Mouse (Mus musculus) mouse trophoblast stem cell (cell line): ENCODE results near the gene Actl10.

Experiments
- in situ Hi-C, 2 experiments: fragments of 300-500 bp; cut with MseI, MboI; formaldehyde crosslinking; loops; 2 replicates in 1 of 2; 3 replicates in 1 of 2; pipeline ENCODE4 v1.15.1; 2025

The Actl10 gene

DNA sequence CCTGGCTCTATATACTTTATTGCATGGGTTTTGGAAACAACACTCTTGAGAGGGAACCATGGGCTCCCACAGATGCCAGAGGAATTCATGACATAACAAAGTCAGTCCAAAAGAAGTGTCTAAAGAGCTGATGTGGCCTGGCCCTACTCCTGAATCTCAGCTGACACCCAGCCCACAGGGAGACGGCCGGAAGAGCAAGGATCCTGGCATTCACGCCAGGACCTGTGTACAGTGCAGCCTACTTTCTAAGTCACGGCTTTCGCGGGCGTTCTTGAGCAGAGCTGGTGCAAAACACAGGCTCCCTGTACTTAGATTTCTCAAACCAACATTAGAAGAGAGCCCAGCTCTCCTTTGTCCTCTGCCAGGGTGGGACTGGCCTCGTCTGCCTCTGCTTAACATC is 29.0 kb downstream of the Actl10 start:
- in situ Hi-C loops: loop anchor here in 1 of 2 experiments (10.0 kb wide), 1 partner anchor 166 kb away; no protein-coding TSS in a partner anchor

DNA sequence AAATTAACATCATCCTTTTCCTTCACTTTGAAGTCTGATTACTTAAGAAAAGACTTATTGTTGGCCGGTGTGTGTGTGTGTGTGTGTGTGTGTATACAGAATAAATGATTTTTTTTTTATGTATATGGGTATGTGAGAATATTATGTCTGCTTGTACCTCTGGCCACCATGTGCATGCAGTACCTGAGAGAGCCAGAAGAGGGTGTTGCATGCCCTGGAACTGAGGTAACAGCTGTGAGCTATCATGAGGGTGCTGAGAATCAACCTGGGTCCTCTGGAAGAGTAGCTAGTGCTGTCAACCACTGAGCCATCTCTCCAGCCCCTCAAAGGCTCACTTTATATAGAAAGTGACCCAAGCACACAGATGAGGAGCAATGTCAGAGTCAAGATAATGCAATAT is 29.8 kb downstream of the Actl10 start:
- in situ Hi-C loops: loop anchor here in 1 of 2 experiments (10.0 kb wide), 1 partner anchor 167 kb away; no protein-coding TSS in a partner anchor

DNA sequence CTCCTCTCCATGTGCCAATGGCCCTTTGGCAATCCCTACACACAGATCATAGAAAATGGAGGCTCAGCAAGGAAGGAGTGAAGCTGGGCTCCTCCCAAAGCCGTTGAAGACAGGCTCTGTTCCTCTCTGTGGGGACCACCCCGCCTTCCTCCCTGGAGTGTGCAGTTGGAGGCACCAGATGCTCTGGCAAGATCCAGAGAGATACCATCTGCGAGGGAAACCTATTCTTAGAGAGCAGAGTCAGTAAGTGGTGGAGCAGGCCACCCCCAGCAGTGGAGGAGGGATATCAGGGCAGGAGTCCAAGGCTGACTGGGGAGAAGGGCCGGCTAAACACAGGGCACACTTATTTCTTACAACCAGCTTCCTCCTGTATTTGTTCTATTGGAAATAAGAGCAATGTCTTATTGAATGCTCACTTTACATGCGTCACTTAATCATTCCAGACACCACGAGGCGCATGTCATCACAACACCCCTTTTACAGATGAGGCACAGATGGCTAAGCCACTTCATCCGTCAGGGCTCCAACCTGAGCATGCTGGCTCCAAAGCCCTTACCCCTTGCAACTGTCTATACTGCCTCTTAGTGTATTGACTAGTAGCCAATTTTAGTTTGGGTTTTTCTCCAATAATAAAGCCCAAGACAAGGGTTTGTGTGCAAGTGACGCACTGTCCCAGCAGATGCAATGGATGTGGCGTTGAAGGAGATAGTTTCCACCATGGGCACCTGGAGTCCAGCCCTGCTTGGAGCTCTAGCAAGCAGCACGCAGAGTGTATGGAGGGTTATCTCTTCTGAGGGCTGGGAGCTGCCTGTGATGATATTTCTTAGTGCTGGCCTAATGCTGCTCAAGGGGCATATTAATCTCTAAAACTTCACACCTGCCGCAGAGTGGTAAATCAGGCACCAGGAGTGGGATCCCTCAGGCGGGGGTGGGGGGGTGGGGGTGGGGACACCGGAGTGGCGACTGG is 32.6 kb downstream of the Actl10 start:
- in situ Hi-C loops: loop anchor here in 1 of 2 experiments (10.0 kb wide), 1 partner anchor 169 kb away; no protein-coding TSS in a partner anchor

DNA sequence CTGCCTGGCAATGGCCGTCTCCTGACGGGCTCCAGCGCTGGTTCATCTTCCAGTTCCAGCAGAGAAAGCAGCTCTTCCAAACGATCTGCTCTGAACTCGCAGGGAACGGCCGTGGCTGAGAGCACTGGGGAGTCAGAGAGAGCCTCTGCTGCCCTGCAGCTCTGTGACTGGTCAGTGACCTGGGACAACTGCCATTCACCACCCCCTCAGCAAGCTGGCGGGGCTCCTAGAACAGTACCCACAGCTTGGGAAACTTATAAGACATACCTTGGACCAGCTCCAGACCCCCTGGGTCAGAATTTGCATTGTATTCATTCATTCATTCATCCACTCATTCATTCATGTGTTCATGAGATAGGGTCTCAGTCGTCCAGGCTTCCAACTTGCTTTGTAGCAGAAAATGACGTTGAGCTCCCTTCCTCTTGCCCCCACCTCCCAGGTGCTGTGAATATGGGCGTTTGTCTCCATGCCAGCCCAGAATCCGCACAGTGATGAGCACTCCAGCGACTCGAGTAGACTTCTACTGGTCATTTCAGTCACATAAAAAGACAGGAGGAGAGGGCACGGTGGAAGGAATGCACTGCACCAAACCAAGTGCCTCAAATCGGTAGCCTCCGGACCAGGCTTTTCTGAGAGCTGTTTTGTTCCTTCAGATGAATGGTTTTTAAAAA is 33.5 kb downstream of the Actl10 start:
- in situ Hi-C loops: loop anchor here in 1 of 2 experiments (10.0 kb wide), 1 partner anchor 170 kb away; no protein-coding TSS in a partner anchor

DNA sequence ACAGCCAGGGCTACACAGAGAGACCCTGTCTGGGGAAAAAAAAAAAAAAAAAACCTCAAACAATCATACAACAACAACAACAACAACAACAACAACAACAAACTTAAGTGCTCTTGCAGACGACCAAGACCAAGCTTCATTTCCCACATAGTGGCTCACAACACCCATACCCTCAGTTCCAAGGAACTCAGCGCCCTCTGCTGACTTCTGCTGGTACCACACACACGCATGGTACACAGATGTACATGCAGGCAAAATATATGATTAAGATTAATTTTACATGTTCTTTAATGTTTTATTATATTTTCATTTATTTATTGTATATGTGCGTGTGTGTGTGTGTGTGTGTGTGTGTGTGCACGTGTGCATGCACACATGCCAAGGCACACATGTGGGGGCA is 34.8 kb downstream of the Actl10 start:
- in situ Hi-C loops: loop anchor here in 1 of 2 experiments (10.0 kb wide), 1 partner anchor 172 kb away; no protein-coding TSS in a partner anchor

DNA sequence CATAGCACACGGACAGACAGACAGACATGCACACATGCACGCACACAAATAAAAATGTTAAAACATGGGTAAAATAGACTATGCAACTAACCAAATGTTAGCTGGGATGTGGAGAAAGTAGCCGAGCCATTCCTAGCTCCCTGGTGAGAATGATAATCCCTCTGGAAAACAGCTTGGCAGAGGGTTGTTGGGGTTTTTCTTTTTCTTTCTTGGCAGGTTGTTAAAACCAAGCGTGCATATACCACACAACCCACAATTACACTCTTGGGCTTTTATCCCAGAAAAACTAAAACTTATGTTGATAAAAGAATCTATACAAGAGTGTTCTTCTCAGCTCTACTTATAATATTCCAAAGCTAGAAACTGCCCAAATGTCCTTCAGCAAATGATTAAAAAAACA is 37.5 kb downstream of the Actl10 start:
- in situ Hi-C loops: loop anchor here in 1 of 2 experiments (10.0 kb wide), 1 partner anchor 174 kb away; no protein-coding TSS in a partner anchor

DNA sequence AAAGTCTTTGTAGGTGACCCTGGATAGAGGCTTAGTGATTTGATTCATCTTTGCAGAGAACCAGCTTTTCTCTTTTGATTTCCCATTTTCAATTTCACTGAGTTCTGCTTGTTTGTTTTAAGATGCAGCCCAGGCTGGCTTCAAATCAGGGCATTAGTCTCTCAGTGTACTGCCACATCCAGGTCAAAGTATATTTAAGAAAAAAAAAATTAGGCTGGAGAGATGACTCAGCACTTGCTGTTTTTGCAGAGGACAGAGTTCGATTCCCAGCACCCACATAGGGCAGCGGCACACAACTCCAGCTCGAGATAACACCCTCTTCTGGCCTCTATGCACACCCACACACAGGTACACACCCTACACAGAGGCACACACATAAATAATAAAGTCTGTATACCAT is 39.7 kb downstream of the Actl10 start:
- in situ Hi-C loops: no loop called here

DNA sequence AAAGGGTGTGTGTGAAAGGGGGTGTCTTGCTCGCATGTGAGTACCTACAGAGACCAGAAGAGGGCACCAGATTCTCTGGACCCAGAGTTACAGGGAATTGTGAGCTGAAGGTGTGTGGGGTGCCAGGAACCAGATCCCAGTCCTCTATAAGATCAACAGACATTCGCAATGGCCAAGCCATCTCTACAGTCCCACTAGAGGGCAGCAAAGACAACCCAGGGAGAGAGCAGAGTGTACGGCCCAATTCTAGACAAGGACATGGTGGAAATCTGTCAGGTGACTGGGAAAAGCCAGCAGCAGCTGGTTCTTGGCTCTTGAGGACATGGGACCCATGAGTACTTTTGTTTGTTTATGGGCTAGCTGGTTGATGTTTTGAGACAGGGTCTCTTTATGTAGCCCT is 41.4 kb downstream of the Actl10 start:
- in situ Hi-C loops: no loop called here

DNA sequence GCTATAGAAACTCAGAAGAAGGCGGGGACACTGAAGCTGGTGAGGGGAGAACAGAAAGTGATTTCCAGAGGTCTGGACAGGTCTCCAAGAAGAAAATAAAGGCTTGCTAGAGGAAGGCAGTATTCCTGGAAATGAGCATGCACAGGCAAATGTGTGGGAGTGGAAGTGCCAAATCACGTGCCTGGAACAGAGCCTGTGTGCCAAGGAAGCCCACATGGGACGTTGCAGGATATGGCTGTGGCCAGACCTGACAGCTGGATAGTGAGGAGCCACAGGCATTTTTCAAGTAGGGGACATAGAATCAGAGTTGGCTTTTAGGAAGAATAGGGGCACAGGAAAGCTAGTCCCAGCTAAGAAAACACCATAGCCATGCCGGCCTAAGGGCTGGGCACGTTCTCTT is 44.2 kb downstream of the Actl10 start:
- in situ Hi-C loops: no loop called here

DNA sequence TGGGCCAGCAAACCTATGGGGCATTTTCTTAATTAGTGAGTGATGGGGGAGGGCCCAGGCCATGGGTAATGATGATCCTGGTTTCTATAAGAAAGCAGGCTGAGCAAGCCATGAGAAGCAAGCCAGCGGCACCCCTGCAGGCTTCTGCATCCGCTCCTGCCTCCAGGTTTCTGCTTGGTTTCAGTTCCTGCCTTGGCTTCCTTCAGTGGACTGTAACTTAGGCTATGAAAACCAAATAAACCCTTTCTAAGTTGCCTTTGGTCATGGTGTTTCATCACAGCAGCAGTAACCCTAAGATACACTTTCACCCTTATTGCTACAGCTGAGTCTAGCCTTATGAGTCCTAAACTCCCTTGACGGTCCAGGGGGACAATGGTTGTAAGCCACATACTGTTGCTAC is 45.8 kb downstream of the Actl10 start:
- in situ Hi-C loops: no loop called here

DNA sequence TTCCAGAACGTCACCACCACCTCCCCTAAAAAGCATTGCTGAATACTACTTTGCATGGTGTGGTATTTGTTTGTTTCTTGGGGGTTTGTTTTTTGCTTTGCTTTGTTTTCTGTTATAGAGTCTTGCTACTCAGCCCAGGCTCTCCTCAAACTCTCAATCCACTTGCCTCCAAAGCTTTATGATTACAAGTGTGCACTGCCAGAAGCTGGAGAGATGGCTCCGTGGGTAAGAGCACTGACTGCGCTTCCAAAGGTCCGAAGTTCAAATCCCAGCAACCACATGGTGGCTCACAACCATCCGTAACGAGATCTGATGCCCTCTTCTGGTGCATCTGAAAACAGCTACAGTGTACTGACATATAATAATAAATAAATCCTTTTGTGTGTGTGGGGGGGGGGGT is 49.0 kb downstream of the Actl10 start:
- in situ Hi-C loops: no loop called here

DNA sequence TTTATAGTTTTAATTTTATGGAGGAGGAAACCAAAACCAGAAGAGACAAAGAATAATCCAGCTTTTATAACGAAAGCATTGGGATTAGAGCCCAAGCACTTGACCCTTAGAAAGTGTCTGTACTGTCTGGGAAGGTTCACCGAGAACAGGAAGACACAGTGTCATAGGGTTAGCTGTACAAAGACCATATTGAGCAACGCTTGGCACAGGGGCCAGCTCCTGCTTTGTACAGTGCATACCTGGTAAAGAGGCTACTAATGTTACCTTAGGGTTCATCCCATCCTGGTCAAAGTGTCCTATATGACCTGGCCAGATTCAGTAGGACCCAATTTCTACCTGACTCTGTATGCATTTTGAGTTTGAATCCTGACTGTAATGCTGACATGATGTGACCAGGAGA is 49.7 kb downstream of the Actl10 start:
- in situ Hi-C loops: no loop called here
